Mouse (Mus musculus): ENCODE measurements at regions not wholly inside any gene's neighbourhood (a gene's known extent, or its start where the extent isn't known, plus 50 kb on each side); places are given as distances from the start of the nearest gene placed in this dataset.
"Not testable (repeated sequence)": the region's sequence is repeated elsewhere in the genome, so short reads cannot be mapped to it uniquely, and the experiment has no call there.

GRCm38 (mm10) chr16:8914183-8914582 is 84.3 kb downstream of the 1810013L24Rik start:
- ATAC-seq = not testable (repeated sequence)

DNA sequence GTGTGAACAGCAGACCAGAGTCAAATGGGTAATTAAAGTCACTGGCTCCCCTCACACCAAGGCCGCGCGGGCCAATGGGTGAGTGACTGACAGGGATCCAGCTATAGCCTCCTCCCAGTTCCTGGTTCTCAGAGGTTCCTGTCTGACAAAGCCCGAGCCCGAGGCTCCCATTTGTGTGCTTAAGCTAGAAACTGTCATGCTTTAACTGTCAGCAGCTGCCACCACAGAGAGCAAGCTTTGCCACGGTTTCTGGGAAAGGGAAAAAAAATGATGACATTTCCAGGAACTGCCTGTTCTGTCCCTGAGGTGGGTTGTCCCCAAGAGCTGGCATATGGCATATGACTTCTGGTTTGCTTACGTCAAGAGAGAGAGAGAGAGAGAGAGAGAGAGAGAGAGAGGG is 86.2 kb downstream of the 1810013L24Rik start:
- no peak for ATAC-seq

DNA sequence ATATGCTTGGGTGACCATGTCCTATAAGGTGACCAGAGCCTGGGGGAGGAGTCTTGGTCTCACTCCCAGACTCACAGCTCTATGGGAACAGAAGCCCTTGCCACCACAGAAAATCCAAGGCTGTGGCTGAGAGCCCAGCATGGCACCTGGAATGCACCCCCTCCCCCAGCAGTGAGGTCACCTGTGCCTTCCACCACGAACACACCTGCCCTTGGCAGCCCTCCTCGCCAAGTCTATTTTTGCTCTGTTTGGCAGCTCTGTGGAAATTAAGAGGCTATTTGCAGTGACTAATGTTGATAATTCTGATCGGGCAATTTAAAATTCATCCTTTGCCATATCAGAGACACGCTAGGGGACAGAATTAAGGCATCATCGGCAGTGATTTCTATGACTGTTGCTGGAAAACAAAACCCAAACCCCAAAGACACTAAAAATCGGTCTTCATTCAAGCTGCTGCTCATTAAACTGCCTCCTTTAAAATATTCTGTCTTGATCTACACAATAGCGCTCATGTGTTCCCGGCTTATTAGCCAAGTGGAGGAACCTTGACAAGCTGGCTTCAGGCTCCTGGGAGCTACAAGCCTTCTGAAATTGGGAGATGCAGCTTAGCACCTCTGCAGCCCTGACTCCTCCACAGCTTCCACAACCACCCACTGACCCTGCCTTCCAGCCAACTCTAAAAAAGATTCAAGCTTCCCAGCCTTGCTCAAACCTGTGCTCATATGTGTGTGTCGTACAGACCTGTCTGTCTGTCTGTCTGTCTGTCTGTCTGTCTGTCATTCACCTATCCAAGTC is 89.0 kb downstream of the 1810013L24Rik start:
- ATAC-seq = no peak

DNA sequence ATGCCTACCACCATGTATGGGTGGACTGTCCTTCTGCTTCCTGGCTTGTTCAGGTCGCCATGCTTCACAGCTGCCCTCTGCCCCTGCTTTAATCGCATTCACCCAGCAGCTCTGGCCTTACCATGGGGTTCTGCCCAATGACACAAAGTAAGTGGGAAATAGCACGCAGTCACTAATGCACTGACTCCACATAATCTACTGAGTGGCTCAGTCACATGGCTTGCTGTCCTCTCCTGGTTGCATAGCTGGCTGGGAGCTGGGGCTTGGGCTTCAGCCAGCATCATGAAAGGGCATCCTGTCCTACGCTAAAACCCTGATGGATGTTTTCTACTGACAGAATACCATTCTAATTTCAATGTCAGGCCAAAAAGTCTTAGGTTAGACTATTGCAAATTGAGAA is 94.8 kb downstream of the 1810013L24Rik start:
- no peak for ATAC-seq

DNA sequence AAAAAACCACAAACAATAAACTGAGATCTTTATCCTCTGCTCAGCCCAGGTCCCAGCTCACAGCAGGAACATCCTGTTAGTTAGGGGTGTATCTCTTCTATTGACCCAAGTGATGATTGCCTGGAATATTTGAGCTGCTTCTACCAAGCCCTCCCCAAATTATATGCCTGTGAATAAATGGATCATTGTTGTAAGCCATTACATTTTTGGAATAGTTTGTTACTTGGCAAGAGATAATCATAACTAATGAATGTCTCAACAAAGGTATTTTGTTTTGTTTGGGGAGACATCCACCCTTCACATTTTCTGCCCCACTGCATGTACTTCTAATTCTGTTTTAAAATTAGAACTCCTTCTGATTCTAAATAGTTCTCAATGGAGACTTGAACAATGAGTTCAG is 102.1 kb downstream of the 1810013L24Rik start:
- no peak for ATAC-seq

DNA sequence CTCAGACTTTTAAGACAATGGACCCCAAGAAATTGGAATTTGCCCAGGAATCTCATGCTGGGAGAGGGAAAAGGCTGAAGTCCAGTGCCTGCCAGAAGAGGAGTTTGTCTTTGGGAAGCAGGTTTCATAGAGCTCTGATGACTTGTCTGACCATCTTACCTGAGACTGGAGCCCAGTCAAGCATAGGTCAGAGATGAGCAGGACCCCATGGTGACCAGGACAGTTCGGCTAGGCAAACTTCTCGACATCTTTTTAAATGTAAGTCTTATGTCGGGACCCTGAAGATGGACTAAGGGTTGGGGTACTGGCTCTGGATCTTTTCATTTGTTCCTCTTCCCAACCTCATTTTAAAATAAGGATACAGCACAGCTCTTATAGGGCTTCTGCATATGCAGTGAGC is 103.2 kb downstream of the 1810013L24Rik start:
- no peak for ATAC-seq

DNA sequence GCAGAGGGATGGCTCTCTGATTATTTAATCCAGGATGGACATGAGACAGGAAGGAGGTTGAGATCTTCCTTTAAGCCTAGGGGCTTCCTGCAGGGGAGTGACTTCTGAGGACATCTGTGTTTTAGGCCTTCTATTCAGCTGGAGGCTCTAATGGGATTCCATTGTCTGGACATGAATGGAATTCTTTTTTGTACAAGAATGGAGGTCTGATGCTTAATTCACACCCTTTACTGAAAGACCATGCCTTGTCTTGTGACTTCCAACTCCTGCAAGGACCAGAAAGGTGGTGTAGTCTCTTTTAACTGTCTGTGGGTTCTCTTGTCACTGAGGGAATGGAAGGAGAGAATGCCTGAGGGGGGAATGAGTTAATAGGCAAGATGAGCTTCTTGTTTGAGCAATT is 106.5 kb downstream of the 1810013L24Rik start:
- no peak for ATAC-seq

DNA sequence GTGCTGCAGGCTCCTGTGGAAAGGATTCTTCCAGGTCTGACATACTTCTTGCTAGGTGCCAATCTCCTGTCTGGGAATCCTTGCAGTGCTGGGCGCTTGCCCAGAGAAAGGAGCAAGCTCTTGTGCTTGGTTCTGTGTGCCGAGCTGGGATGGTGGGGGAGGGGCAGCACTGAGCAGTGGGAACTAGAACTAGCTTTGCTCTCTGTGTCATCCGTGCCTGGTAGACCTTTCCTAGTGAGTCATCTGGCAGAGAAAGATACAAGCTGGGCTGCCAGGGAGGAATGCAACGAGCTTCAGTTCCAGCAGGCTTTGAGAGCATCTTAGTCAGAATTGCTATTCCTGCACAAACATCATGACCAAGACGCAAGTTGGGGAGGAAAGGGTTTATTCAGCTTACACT is 108.6 kb downstream of the 1810013L24Rik start:
- ATAC-seq = no peak

GRCm38 (mm10) chr16:8939136-8939535 is 109.2 kb downstream of the 1810013L24Rik start:
- ATAC-seq = no peak

GRCm38 (mm10) chr16:8944412-8945102 is 114.7 kb downstream of the 1810013L24Rik start:
- ATAC-seq = no peak

GRCm38 (mm10) chr16:8947846-8948245 is 117.9 kb downstream of the 1810013L24Rik start:
- ATAC-seq = no peak

- no peak for ATAC-seq
Measured at GRCm38 (mm10) chr16:8951156-8951899, 121.4 kb downstream of the 1810013L24Rik start.

DNA sequence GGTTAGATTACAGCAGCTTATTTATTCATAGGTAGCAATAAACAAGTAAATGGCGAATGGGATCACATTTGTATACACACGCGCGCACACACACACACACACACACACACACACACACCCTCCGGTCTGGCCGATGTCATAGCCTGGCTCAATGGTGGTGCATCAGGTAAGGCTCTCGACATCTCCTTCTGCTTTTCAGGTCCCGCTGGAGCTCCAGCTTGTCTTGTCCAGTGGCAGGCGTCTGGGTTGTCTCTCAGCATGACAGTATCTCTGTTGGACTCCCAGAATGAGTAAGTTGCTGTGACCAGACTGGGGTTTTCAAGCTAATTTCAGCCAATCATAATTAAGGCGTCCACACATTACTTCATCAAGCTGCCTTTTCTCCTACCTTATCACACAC is 131.8 kb downstream of the 1810013L24Rik start:
- ATAC-seq = no peak

DNA sequence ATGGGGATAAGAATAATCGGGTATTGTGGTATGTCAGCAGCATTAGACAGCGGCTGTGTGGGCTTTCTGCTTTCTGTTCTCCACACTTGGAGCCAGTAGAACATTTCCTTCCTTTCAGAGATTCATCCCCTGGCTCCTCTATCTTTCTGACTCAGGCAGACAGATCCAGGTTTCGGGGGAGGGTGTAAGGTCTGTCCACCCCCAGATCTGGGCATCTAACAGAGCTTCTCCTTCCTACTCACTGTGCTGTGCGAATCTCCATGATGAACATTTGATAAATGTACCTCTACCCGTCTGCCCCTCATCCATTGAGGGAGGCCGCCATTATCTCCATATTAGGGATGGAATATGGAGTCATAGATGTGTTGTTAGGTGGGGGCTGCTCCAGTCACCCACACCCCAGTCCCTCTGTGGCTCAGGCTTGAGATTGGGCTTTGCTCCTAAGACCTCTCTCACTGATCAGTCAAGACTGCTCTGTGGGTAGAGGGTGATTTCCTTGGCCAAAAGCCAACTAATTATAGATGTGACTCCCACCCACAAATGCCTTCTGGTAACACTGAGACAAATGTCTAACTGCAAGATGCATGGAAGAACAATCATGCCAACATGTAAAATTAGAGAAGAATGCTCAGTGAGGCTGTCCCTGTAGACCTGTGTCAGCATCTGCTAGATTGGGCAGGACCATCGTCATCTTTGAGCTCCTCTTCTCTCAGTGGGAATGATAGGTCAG is 163.8 kb downstream of the 1810013L24Rik start:
- no peak for ATAC-seq

DNA sequence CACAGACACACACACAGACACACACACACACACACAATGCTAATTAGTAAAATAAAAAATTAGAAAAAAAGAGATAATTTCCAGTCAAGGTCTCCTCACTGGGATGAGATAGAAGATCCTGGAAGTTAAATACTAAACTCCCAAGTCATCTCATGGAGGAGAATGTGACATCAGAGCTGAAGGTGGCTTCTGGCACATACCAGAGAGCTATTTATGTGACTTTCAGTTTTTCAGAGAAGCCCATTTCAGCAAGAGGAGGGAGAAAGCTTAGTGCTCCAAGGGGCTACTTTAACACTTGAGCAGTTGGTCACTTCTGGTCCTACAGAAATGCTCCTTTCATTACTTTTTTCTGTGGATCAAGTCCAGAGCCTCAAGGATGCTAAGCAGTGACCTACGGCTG is 164.6 kb downstream of the 1810013L24Rik start:
- no peak for ATAC-seq

DNA sequence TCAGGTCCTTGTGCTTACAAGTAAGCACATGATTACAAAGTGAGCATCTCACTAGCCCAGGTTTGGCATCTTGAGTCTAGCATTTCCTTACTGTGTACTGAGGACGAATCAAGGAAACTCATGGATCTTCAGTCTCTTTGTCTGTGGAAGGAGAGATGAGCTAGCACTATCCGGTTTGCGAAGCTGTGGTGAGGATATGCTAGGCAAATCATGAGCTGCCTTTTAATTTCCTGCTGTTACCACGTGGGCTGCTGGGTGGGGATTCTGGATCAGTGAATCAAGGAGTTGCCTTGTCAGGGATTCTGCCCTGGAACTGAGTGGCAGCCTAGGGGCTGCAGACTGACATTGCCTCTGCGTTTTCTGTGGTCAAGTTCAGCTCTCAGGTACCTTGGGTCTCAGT is 167.3 kb downstream of the 1810013L24Rik start:
- ATAC-seq = no peak

- no peak for ATAC-seq
Measured at GRCm38 (mm10) chr16:9004012-9004411, 174.1 kb downstream of the 1810013L24Rik start.

- no peak for ATAC-seq
Measured at GRCm38 (mm10) chr16:9005933-9006332, 176.0 kb downstream of the 1810013L24Rik start.

DNA sequence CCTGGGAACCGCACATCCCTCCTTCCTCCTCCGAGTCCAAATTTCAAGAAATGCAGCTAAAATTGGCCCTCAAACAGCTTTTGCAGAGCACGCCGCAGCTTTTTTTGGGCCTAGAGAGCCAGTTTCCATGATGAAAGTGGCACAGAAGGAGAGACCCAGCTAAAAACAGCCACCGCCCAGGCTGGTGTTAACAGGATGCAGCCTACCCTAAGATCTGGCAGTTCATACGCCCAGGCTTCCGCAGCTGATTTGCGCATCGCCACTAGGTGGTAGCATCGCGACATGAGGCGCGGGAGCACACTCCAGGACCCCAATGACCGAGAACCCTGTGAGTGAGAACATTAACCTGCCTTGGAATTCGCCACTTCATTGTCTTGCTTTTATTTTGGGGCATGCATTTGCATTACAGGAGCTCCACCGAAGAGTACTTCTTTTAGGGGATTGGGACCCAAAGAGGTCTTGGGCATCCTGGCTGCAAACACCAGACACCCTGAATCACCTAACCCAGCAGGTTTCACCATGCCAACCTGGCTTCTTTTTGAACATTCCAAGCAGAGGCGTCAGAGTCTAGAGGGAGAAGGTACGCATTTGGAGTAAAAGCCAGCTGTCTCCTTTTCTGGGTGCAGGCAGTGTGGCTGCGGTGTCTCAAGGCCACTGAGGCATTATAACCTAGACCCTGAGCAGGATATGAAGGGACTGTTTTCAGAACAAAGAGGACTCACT is 179.6 kb downstream of the 1810013L24Rik start:
- ATAC-seq = peak; percentile 32

DNA sequence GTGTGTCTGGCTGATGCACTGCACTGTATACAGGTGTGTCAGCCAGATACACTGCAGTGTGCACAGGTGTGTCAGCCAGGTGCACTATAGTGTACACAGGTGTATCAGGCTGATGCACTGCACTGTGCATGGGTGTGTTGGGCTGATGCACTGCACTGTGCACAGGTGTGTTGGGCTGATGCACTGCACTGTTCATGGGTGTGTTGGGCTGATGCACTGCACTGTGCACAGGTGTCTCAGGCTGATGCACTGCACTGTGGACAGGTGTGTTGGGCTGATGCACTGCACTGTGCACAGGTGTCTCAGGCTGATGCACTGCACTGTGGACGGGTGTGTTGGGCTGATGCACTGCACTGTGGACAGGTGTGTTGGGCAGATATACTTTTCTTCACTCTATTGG is 181.2 kb downstream of the 1810013L24Rik start:
- no peak for ATAC-seq

DNA sequence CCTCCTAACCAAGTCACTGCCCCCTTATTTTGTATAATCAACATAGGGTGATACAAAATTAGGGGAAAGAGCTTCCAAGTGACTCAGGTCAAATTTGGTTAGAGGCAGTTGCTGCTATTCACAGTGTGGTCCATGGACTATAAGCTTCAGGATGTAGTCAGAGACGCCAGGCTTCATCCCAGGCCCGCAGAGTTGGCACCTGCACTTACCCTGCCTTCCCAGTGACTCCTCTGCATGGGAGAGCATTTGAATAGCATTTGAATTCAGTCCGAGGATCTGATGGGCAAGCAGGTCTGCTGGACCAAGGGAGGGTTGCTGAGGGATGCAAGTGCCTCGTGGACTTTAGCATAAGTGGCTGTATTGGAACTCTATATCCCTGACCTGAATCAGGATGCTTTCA is 181.8 kb downstream of the 1810013L24Rik start:
- no peak for ATAC-seq
